Mouse (Mus musculus): ENCODE data around the gene Mta2. TPM values are rescaled to one million over a fixed set of nuclear protein-coding genes. Genes with fewer than 3 reads are reported as not detected.
A peak's percentile ranks its signal among the peaks of the same experiment; 100 is the strongest.

Gene Mta2
- polyA plus RNA-seq, 1 experiment from 2014 or later = 63.2 TPM

DNA sequence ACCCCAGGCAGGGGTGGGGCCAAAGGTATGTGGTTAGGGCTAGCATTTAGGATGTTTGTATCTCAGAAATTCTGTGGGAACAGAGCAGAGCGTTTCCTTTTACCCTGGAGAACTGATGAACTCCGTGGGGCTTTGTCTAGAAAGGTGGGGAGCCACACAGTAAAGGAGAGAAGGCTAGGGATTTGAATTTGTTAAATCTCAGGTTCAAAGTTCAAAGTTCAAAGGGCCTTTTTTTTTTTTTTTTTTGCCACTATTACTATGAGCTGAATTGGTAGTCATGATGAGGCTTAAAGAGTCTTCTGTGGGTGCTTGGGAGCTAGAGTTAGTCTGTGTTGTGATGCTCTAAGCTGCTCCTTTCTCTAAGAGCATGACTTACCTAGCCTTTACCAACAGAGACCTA, 4.9 kb upstream of the Mta2 start:
- Histone ChIP-seq H3K36me3 (ENCODE audit: control insufficient read depth, insufficient read depth, low read length) (no peaks in the 10 kb centered on the region; the same call in 1 of the 2 replicates), H3K27me3 (ENCODE audit: control insufficient read depth, insufficient read depth, low read length) (no peaks in the 10 kb centered on the region), H3K4me3 (ENCODE audit: low read depth, low read length) (no peak overlapping the region), H3K9me3 (ENCODE audit: control insufficient read depth, low read length) (no peaks in the 10 kb centered on the region), H3K4me2 (ENCODE audit: low read depth, low read length, severe bottlenecking) (no peak overlapping the region), H3K4me1 (replicated peaks; ENCODE audit: control insufficient read depth, insufficient read depth, low read length) (peaks cover 6% of the 10 kb centered on the region; the same call in 1 of the 2 replicates), H3K9ac (ENCODE audit: low read length) (no peak overlapping the region), H3K27ac (ENCODE audit: low read depth, low read length) (no peak overlapping the region)
- WGBS = 81% methylated on average over 2 of the region's 2 CpGs
- DNase-seq (ENCODE audit: low spot score) (no peak), ATAC-seq (replicated peaks; ENCODE audit: low FRiP score) (no peak)

DNA sequence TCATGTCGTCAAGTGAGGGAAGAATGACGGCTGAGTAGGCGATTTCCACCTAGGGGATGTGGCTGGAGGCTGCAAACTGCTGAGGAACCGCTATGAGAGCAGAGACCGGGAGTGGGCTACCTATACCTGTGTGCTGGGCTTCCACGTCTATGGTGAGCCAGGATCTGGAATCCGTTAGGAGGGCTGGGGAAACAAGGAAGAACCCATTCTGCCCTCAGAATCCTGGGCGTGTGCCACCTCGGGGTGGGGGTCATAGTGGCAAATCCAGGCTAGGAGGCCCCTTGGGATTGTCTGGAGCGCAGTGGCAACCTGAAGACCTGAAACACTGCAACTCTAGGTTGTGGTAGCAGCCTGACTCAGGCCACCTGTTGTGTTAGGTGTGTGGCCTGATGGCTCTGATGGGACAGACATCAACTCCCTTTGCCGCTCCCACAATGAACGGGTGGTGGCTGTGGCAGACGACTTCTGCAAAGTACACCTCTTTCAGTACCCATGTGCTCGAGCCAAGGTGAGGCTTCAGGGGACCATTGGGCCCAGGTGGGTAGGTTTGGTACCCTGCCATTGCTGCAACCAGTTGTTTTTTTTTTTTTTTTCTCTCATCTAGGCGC, 1.0 kb upstream of the Mta2 start:
- peaks cover under 1% of the 10 kb centered on the region; the same call in 1 of the 2 replicates for H3K36me3 ChIP-seq (ENCODE audit: control insufficient read depth, insufficient read depth, low read length)
- peak overlapping the region; percentile 94 for H3K27ac ChIP-seq (ENCODE audit: low read depth, low read length)
- peak overlapping the region; percentile 99; the same call in 1 of the 2 replicates for H3K9ac ChIP-seq (ENCODE audit: low read length)
- peak overlapping the region; percentile 97 for H3K4me3 ChIP-seq (ENCODE audit: low read depth, low read length)
- H3K4me1 ChIP-seq (replicated peaks; ENCODE audit: control insufficient read depth, insufficient read depth, low read length) = peaks cover 15% of the 10 kb centered on the region; the same call in 1 of the 2 replicates
- H3K9me3 ChIP-seq (ENCODE audit: control insufficient read depth, low read length) = no peaks in the 10 kb centered on the region
- H3K4me2 ChIP-seq (ENCODE audit: low read depth, low read length, severe bottlenecking) = peak overlapping the region; percentile 65
- WGBS = 83% methylated on average over 15 of the region's 15 CpGs
- DNase-seq (ENCODE audit: low spot score) (peak; percentile 51), ATAC-seq (replicated peaks; ENCODE audit: low FRiP score) (no peak)
- no peaks in the 10 kb centered on the region for H3K27me3 ChIP-seq (ENCODE audit: control insufficient read depth, insufficient read depth, low read length)

GRCm38 (mm10) chr19:8941136-8941514, 550 bp upstream of the Mta2 start:
- 41% methylated on average over 10 of the region's 10 CpGs for WGBS
- DNase-seq (ENCODE audit: low spot score) (no peak), ATAC-seq (replicated peaks; ENCODE audit: low FRiP score) (peak; percentile 47)
- H3K9me3 ChIP-seq (ENCODE audit: control insufficient read depth, low read length) = no peaks in the 10 kb centered on the region
- H3K4me2 ChIP-seq (ENCODE audit: low read depth, low read length, severe bottlenecking) = peak overlapping the region; percentile 65
- peak overlapping the region; percentile 97 for H3K4me3 ChIP-seq (ENCODE audit: low read depth, low read length)
- H3K36me3 ChIP-seq (ENCODE audit: control insufficient read depth, insufficient read depth, low read length) = peaks cover 6% of the 10 kb centered on the region
- H3K9ac ChIP-seq (ENCODE audit: low read length) = peak overlapping the region; percentile 99
- peak overlapping the region; percentile 94 for H3K27ac ChIP-seq (ENCODE audit: low read depth, low read length)
- H3K27me3 ChIP-seq (ENCODE audit: control insufficient read depth, insufficient read depth, low read length) = no peaks in the 10 kb centered on the region
- peaks cover 15% of the 10 kb centered on the region; the same call in 1 of the 2 replicates for H3K4me1 ChIP-seq (replicated peaks; ENCODE audit: control insufficient read depth, insufficient read depth, low read length)

GRCm38 (mm10) chr19:8942276-8942964, 745 bp downstream of the Mta2 start:
- ATAC-seq (replicated peaks; ENCODE audit: low FRiP score) (peak; percentile 55), DNase-seq (ENCODE audit: low spot score) (no peak)
- peak overlapping the region; percentile 65 for H3K4me2 ChIP-seq (ENCODE audit: low read depth, low read length, severe bottlenecking)
- no peaks in the 10 kb centered on the region for H3K9me3 ChIP-seq (ENCODE audit: control insufficient read depth, low read length)
- under 1% methylated on average over 46 of the region's 46 CpGs for WGBS
- H3K36me3 ChIP-seq (ENCODE audit: control insufficient read depth, insufficient read depth, low read length) = peaks cover 15% of the 10 kb centered on the region
- H3K9ac ChIP-seq (ENCODE audit: low read length) = peak overlapping the region; percentile 99
- peaks cover 15% of the 10 kb centered on the region; the same call in 1 of the 2 replicates for H3K4me1 ChIP-seq (replicated peaks; ENCODE audit: control insufficient read depth, insufficient read depth, low read length)
- H3K4me3 ChIP-seq (ENCODE audit: low read depth, low read length) = peak overlapping the region; percentile 97
- H3K27ac ChIP-seq (ENCODE audit: low read depth, low read length) = peak overlapping the region; percentile 94
- H3K27me3 ChIP-seq (ENCODE audit: control insufficient read depth, insufficient read depth, low read length) = no peaks in the 10 kb centered on the region

- Histone ChIP-seq H3K36me3 (ENCODE audit: control insufficient read depth, insufficient read depth, low read length) (peaks cover 21% of the 10 kb centered on the region), H3K9ac (ENCODE audit: low read length) (peak overlapping the region; percentile 99)
These were observed 1.4 kb downstream of the Mta2 start for GRCm38 (mm10) chr19:8943047-8943446.

DNA sequence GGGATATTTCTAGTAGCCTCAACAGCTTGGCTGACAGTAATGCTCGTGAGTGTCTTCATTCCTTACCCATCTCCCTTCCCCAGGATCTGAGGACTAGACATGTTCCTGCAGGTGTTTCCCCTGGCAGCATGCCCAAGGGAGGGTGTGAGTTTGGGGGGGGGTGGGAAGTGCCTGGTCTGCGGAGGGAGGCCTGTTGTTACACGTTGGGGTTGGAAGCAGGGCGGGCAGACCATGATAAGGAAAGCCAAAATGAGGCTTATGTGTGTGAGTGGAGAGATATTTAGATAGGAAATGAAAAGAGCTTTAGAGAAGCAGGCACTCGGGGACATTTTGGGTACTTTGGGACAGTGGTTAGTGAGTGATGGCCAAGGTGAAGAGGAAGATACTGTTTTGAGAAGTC, 2.4 kb downstream of the Mta2 start:
- Histone ChIP-seq H3K4me1 (replicated peaks; ENCODE audit: control insufficient read depth, insufficient read depth, low read length) (peaks cover 15% of the 10 kb centered on the region; the same call in 1 of the 2 replicates), H3K9me3 (ENCODE audit: control insufficient read depth, low read length) (no peaks in the 10 kb centered on the region), H3K9ac (ENCODE audit: low read length) (no peak overlapping the region), H3K27me3 (ENCODE audit: control insufficient read depth, insufficient read depth, low read length) (no peaks in the 10 kb centered on the region), H3K36me3 (ENCODE audit: control insufficient read depth, insufficient read depth, low read length) (peaks cover 29% of the 10 kb centered on the region), H3K27ac (ENCODE audit: low read depth, low read length) (no peak overlapping the region), H3K4me2 (ENCODE audit: low read depth, low read length, severe bottlenecking) (peak overlapping the region; percentile 32; the same call in 1 of the 2 replicates), H3K4me3 (ENCODE audit: low read depth, low read length) (peak overlapping the region; percentile 5; the same call in 1 of the 2 replicates)
- whole genome bisulfite sequencing = 81% methylated on average over 5 of the region's 5 CpGs
- ATAC-seq (replicated peaks; ENCODE audit: low FRiP score) = no peak
- DNase-seq (ENCODE audit: low spot score) = peak; percentile 47

More at GRCm38 (mm10) chr19:8943047-8943446, 1.4 kb downstream of the Mta2 start:
- DNase-seq (ENCODE audit: low spot score) (no peak), ATAC-seq (replicated peaks; ENCODE audit: low FRiP score) (no peak)
- Histone ChIP-seq H3K4me3 (ENCODE audit: low read depth, low read length) (peak overlapping the region; percentile 97), H3K9me3 (ENCODE audit: control insufficient read depth, low read length) (no peaks in the 10 kb centered on the region), H3K4me2 (ENCODE audit: low read depth, low read length, severe bottlenecking) (peak overlapping the region; percentile 65), H3K27ac (ENCODE audit: low read depth, low read length) (no peak overlapping the region), H3K4me1 (replicated peaks; ENCODE audit: control insufficient read depth, insufficient read depth, low read length) (peaks cover 15% of the 10 kb centered on the region; the same call in 1 of the 2 replicates), H3K27me3 (ENCODE audit: control insufficient read depth, insufficient read depth, low read length) (no peaks in the 10 kb centered on the region)
- 78% methylated on average over 2 of the region's 2 CpGs for whole genome bisulfite sequencing

DNA sequence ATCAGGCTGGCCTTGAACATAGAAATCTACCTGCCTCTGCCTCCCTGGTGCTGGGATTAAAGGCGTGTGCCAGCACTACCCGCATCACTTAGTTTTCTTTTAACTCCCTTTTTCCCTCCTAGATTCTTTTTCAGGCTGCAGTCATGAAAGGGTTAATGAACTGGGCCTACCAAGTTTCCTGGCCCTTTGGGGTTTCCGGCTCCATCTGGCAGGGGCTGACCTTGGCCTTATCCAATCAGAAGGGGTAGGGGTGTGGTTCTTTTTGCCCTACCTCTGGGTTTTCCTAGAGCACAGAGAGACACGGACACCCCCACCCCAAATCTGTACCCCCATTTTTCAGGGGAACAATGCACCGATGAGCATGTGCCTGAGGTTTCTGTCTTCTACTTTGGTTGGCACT, 3.1 kb downstream of the Mta2 start:
- no peaks in the 10 kb centered on the region for H3K9me3 ChIP-seq (ENCODE audit: control insufficient read depth, low read length)
- DNase-seq (ENCODE audit: low spot score) (peak; percentile 79), ATAC-seq (replicated peaks; ENCODE audit: low FRiP score) (no peak)
- H3K36me3 ChIP-seq (ENCODE audit: control insufficient read depth, insufficient read depth, low read length) = peaks cover 33% of the 10 kb centered on the region
- H3K4me1 ChIP-seq (replicated peaks; ENCODE audit: control insufficient read depth, insufficient read depth, low read length) = peaks cover 15% of the 10 kb centered on the region; the same call in 1 of the 2 replicates
- 49% methylated on average over 5 of the region's 5 CpGs for WGBS
- no peak overlapping the region for H3K27ac ChIP-seq (ENCODE audit: low read depth, low read length)
- H3K9ac ChIP-seq (ENCODE audit: low read length) = no peak overlapping the region
- H3K27me3 ChIP-seq (ENCODE audit: control insufficient read depth, insufficient read depth, low read length) = no peaks in the 10 kb centered on the region
- no peak overlapping the region for H3K4me3 ChIP-seq (ENCODE audit: low read depth, low read length)
- no peak overlapping the region for H3K4me2 ChIP-seq (ENCODE audit: low read depth, low read length, severe bottlenecking)

- Histone ChIP-seq H3K9ac (ENCODE audit: low read length) (no peak overlapping the region), H3K36me3 (ENCODE audit: control insufficient read depth, insufficient read depth, low read length) (peaks cover 33% of the 10 kb centered on the region), H3K27me3 (ENCODE audit: control insufficient read depth, insufficient read depth, low read length) (no peaks in the 10 kb centered on the region), H3K4me1 (replicated peaks; ENCODE audit: control insufficient read depth, insufficient read depth, low read length) (peaks cover 15% of the 10 kb centered on the region; the same call in 1 of the 2 replicates), H3K27ac (ENCODE audit: low read depth, low read length) (no peak overlapping the region), H3K9me3 (ENCODE audit: control insufficient read depth, low read length) (no peaks in the 10 kb centered on the region), H3K4me2 (ENCODE audit: low read depth, low read length, severe bottlenecking) (no peak overlapping the region), H3K4me3 (ENCODE audit: low read depth, low read length) (no peak overlapping the region)
- DNase-seq (ENCODE audit: low spot score) (no peak), ATAC-seq (replicated peaks; ENCODE audit: low FRiP score) (no peak)
- WGBS = 87% methylated on average over 6 of the region's 6 CpGs
These were observed 3.6 kb downstream of the Mta2 start for GRCm38 (mm10) chr19:8945251-8945650.

Data from forebrain, embryonic 11.5 days (tissue).